Mouse (Mus musculus) stomach, postnatal 0 days (tissue): ENCODE measurements around the gene Dlgap5.

ENCODE experiments used
- CTCF ChIP-seq: IDR thresholded peaks from 2 replicates; pipeline ENCODE4 v1.5.1; 2016; ENCODE audit warnings: antibody characterized with exemption, low read depth, mild to moderate bottlenecking, moderate library complexity
- EP300 ChIP-seq: optimal IDR thresholded peaks from 2 replicates; pipeline ENCODE3; 2016; ENCODE audit warnings: antibody characterized with exemption

DNA sequence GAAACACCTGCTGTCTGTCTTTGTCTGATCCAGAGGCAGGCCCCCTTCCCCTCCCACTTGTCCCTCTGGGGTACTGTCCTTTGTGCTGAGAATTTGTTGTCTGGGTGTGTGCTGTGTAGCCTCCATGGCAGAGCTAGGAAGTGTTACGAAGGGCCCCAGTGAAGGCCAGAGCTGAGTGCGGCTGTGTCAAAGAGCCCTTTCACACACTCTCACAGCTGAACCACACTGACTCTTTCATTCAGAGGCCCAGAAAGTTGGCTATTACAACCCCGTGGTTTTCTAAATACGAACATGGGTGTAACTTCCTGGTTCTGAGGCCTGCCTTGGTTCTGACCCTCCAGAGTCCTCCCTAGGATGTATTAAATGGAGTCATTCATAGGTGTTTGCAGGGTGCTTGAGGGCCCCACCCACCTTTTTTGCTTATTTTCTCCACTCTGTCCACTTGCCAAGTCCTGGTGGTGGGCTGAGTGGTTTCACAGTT, 76.4 kb downstream of the Dlgap5 start:
- TF ChIP-seq CTCF, result no peak
- no peak for TF ChIP-seq EP300
